Mouse (Mus musculus) G1E (cell line): ENCODE results near the gene Yars. TPM values are rescaled to one million over a fixed set of nuclear protein-coding genes. Genes with fewer than 3 reads are reported as not detected.
"Not testable (repeated sequence)": the region's sequence is repeated elsewhere in the genome, so short reads cannot be mapped to it uniquely, and the experiment has no call there.

Source experiments
- ATAC-seq: 2 replicates; pipeline ENCODE4 v1.8.0; 2016; ENCODE audit warnings: mild to moderate bottlenecking; ENCODE audit not compliant: insufficient number of reproducible peaks, poor library complexity, low FRiP score, severe bottlenecking; ENCODE audit errors: extremely low read depth
- DNase-seq: peaks from one replicate; pipeline ENCODE4 v3.0.0; 2012; ENCODE audit warnings: low spot score
- H3K27me3 ChIP-seq: 2 replicates; pipeline ENCODE4 v1.6.1; 2012; ENCODE audit warnings: mild to moderate bottlenecking, low read length, inconsistent platforms; ENCODE audit not compliant: insufficient read depth
- H3K36me3 ChIP-seq: replicated peaks from 2 replicates; pipeline ENCODE3; 2012; ENCODE audit warnings: mild to moderate bottlenecking, inconsistent platforms
- H3K4me1 ChIP-seq: 2 replicates; pipeline ENCODE4 v1.6.1; 2012; ENCODE audit warnings: low read depth, low read length, inconsistent platforms, mixed read lengths; ENCODE audit not compliant: insufficient read depth
- H3K4me3 ChIP-seq: 2 replicates; pipeline ENCODE4 v1.5.1; 2012; ENCODE audit warnings: low read depth, mild to moderate bottlenecking, inconsistent platforms, low read length, moderate library complexity, mixed read lengths
- H3K9me3 ChIP-seq: replicated peaks from 2 replicates; pipeline ENCODE4 v1.6.1; 2012; ENCODE audit warnings: inconsistent platforms
- CTCF ChIP-seq: IDR thresholded peaks from 2 replicates; pipeline ENCODE4 v1.5.1; 2012; ENCODE audit warnings: low read depth, low read length, inconsistent platforms, mixed read lengths
- GATA1 ChIP-seq: IDR thresholded peaks from 2 replicates; pipeline ENCODE4 v1.6.1; 2012; ENCODE audit warnings: borderline replicate concordance, low read length, inconsistent platforms, mixed read lengths
- GATA2 ChIP-seq: IDR thresholded peaks from 2 replicates; pipeline ENCODE4 v1.6.1; 2012; ENCODE audit warnings: low read depth, low read length, inconsistent platforms, borderline replicate concordance
- POLR2AphosphoS5 ChIP-seq: IDR thresholded peaks from 2 replicates; pipeline ENCODE4 v1.6.1; 2012; ENCODE audit warnings: low read depth, low read length, inconsistent platforms; ENCODE audit not compliant: insufficient replicate concordance
- TAL1 ChIP-seq: conservative IDR thresholded peaks from 2 replicates; pipeline ENCODE4 v1.6.1; 2012; ENCODE audit warnings: low read depth, low read length, inconsistent platforms, mixed read lengths
- polyA plus RNA-seq: library from polyadenylated mRNA; stranded (reverse); fragments of >175 nt; gene quantifications from 2 replicates; pipeline ENCODE4 v1.2.3, GENCODE M21; 2012
- total RNA-seq, 2 experiments: library from RNA; stranded (forward) in 1 of 2; stranded (reverse) in 1 of 2; fragments of 200-1000 nt in 1 of 2; fragments of >200 nt in 1 of 2; fragmentation: Nextera tagmentation in 1 of 2; gene quantifications; 2 replicates each; pipeline ENCODE4 v1.2.3; 2014 to 2017

Gene Yars
- total and polyA plus RNA-seq, 3 experiments = 74.8 to 106 (median 79.1) TPM

DNA sequence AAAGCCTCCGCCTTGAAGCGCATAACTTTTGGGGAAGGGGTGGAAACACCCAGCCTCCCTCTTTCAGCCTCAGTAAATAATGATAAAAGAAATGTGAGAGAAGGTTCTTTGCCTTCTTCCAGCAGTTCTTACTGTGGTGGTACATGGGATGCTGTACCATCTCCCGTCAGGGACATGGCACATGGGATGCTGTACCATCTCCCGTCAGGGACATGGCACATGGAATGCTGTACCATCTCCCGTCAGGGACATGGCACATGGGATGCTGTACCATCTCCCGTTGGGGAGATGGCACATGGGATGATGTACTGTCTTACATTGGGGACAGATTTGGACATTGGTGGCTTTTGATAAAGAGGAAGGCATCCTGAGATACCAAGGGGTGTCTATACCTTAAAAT lies 8.0 kb downstream of the Yars start:
- Histone ChIP-seq H3K4me3 (no peak overlapping the region), H3K36me3 (peaks cover 86% of the 10 kb centered on the region), H3K4me1 (peaks cover 24% of the 10 kb centered on the region), H3K9me3 (no peaks in the 10 kb centered on the region), H3K27me3 (no peaks in the 10 kb centered on the region)
- ATAC-seq (no peak), DNase-seq (no peak)
- TF ChIP-seq GATA2 = no peak
- no peak for TF ChIP-seq POLR2AphosphoS5
- no peak for TF ChIP-seq TAL1

DNA sequence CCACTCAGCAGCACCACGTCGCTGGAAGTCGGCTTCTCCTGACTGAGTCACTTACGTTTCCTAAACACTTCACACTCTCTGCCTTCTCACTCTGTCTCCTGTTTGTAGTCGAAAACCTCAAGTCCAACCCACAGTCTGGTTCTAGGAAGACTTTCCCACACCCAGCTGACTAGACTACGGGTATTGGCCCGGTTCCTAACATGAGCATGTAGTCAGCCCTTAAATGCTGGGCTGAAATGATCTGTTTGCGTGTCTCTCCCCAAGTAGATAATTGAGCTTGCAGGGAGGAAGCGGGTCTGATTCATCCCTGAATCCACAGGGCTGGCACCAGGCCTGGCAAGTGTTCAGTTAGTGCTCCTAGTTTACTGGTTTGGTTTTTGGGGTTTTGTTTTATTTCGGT lies 15.1 kb downstream of the Yars start:
- no peak for TF ChIP-seq GATA2
- TF ChIP-seq GATA1 = no peak
- TF ChIP-seq TAL1 = no peak
- TF ChIP-seq POLR2AphosphoS5 = no peak
- no peak for TF ChIP-seq CTCF
- H3K9me3 ChIP-seq = no peaks in the 10 kb centered on the region
- no peak for ATAC-seq
- no peaks in the 10 kb centered on the region for H3K27me3 ChIP-seq
- H3K4me3 ChIP-seq = no peak overlapping the region
- no peak for DNase-seq
- peaks cover 93% of the 10 kb centered on the region for H3K36me3 ChIP-seq
- H3K4me1 ChIP-seq = peaks cover 8% of the 10 kb centered on the region; the same call in 1 of the 2 replicates

DNA sequence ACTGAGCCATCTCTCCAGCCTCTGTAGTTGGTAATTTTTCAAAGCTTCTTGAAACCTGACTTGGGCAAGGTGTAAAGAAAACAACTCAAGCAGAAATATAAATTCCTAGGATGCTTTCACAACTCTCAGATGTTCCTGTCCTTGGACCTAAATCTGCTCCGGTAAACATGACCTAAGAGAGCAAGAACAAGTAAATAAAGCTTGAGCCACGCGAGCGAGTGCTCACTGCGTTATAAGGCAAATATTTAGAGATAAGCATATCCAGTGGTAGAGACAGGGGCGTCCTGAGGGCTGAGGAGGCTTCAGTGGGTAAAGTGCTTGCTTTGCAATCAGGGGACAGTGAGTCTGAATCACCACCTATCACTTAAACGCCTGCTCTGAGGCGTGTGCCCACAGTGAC lies 17.2 kb downstream of the Yars start:
- H3K9me3 ChIP-seq = no peaks in the 10 kb centered on the region
- no peaks in the 10 kb centered on the region for H3K27me3 ChIP-seq
- H3K4me1 ChIP-seq = peaks cover 8% of the 10 kb centered on the region; the same call in 1 of the 2 replicates
- peaks cover 96% of the 10 kb centered on the region for H3K36me3 ChIP-seq
- no peak for ATAC-seq
- no peak for TF ChIP-seq CTCF
- no peak for TF ChIP-seq GATA2
- no peak for TF ChIP-seq TAL1
- no peak for TF ChIP-seq POLR2AphosphoS5
- TF ChIP-seq GATA1 = no peak
- no peak overlapping the region for H3K4me3 ChIP-seq
- no peak for DNase-seq

DNA sequence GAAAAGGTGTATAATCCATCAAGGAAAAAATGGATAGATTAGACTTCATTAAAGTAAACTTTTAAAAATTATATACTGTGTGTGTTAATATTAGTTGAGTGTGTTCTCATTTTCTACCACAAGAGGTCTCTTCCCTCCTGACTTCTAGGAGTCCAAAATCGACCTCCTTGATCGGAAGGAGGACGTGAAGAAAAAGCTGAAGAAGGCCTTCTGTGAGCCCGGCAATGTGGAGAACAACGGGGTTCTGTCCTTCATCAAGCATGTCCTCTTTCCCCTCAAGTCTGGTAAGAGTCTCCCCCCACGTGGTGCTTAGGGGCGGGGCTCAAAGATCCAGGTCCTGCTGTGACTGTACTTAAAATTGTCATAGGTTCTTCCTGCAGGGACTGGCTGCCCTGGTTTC lies 19.9 kb downstream of the Yars start:
- Histone ChIP-seq H3K9me3 (no peaks in the 10 kb centered on the region), H3K36me3 (peaks cover 94% of the 10 kb centered on the region), H3K4me3 (no peak overlapping the region), H3K4me1 (peaks cover 16% of the 10 kb centered on the region; the same call in 1 of the 2 replicates), H3K27me3 (no peaks in the 10 kb centered on the region)
- TF ChIP-seq CTCF = peak; percentile 18; the same call in 1 of the 2 replicates
- no peak for TF ChIP-seq GATA1
- TF ChIP-seq POLR2AphosphoS5 = no peak
- no peak for TF ChIP-seq TAL1
- no peak for DNase-seq
- ATAC-seq = no peak

DNA sequence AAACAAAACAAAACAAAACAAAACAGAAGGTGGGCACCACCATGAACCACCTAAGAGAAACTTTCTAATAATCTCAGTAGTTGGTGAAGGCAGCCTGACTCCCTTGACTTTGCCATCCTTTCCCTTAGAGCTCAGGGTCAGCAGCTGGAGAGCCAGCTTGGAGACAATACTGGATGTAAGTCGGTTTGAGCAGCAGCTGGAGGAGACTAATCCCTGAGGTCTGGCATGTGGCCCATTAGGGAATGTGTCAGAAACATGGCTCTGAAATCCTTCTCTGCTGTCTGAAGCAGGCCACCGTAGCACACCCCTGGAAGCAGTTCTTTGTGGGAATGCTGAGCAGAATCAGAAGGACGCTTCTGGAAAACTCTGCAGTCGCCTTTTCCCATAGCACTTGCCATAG lies 21.9 kb downstream of the Yars start:
- Histone ChIP-seq H3K4me3 (no peak overlapping the region), H3K36me3 (peaks cover 94% of the 10 kb centered on the region), H3K9me3 (no peaks in the 10 kb centered on the region), H3K27me3 (no peaks in the 10 kb centered on the region), H3K4me1 (peaks cover 30% of the 10 kb centered on the region)
- ATAC-seq = no peak
- DNase-seq = no peak
- no peak for TF ChIP-seq TAL1
- TF ChIP-seq POLR2AphosphoS5 = no peak
- no peak for TF ChIP-seq GATA2
- no peak for TF ChIP-seq CTCF
- no peak for TF ChIP-seq GATA1

DNA sequence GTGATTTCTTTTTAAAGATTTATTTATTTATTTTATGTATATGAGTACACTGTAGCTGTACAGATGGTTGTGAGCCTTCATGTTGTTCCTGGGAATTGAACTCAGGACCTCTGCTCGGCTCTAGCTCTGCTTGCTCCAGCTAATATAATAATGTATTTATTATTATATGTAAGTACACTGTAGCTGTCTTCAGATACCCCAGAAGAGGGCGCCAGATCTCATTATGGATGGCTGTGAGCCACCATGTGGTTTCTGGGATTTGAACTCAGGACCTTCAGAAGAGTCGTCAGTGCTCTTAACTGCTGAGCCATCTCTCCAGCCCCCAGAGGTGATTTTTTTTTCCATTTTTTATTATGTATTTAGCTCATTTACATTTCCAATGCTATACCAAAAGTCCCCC lies 22.9 kb downstream of the Yars start:
- not testable (repeated sequence) for H3K4me3 ChIP-seq, DNase-seq, ATAC-seq, H3K27me3 ChIP-seq, H3K9me3 ChIP-seq
- H3K4me1 ChIP-seq = peaks cover 40% of the 10 kb centered on the region
- peaks cover 94% of the 10 kb centered on the region for H3K36me3 ChIP-seq

DNA sequence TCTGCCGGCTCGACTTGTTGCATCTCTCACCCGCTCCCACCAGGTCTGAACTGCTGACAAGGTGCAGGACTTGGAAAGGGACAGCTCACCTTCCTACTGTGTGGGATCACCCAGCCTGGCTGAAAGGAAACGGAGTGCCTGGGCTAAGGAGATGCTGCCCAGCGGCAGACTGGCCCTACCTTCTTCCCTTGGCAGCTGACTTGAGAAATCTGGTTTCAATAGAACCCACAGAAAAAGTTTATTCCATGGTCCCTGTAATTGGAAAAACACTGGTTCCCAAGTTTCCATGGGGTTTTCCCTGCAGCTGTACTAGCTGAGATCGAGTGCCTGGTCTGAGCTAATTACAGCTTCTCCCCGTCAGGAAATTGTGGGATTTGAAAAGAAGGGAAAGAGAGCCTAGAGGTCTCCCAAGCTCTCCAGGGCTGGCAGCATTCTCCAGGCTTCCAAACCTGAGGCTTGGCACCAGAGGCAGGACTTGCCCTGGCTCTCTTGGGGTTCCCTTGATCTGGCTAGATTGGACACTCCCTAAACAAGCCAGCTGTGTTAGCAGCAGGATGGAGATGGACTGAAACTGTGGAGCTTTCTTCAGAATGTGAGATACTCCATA lies 29.1 kb downstream of the Yars start:
- TF ChIP-seq POLR2AphosphoS5 = no peak
- no peak for TF ChIP-seq GATA2
- TF ChIP-seq CTCF = no peak
- TF ChIP-seq GATA1 = no peak
- TF ChIP-seq TAL1 = no peak
- Histone ChIP-seq H3K27me3 (no peaks in the 10 kb centered on the region), H3K4me3 (no peak overlapping the region), H3K4me1 (peaks cover 70% of the 10 kb centered on the region), H3K9me3 (no peaks in the 10 kb centered on the region), H3K36me3 (peaks cover 100% of the 10 kb centered on the region)
- no peak for DNase-seq
- no peak for ATAC-seq
